Mouse (Mus musculus) cortical plate, adult 2 months (tissue): ENCODE measurements around the gene Fbxl17.

Experiments
- CTCF ChIP-seq: fragments of 200-500 bp; IDR thresholded peaks from 2 replicates; pipeline ENCODE4 v1.5.1; 2011; ENCODE audit warnings: mild to moderate bottlenecking, control low read depth, low read length; ENCODE audit not compliant: insufficient read depth; ENCODE audit errors: extremely low read depth
- POLR2A ChIP-seq: fragments of 200-500 bp; IDR thresholded peaks from 2 replicates; pipeline ENCODE4 v1.6.1; 2011; ENCODE audit warnings: mild to moderate bottlenecking, low read length, control low read depth; ENCODE audit not compliant: insufficient read depth; ENCODE audit errors: extremely low read depth

- TF ChIP-seq CTCF (no peak), POLR2A (no peak)
These were observed 296.1 kb downstream of the Fbxl17 start for GRCm38 (mm10) chr17:63203582-63204190.
